Mouse (Mus musculus) kidney, adult 2 months (tissue): ENCODE data around the gene Erp44. TPM values are rescaled to one million over a fixed set of nuclear protein-coding genes. Genes with fewer than 3 reads are reported as not detected.

Experiments used
- DNase-seq: peaks from one replicate; pipeline ENCODE4 v3.0.0; 2021
- H3K27ac ChIP-seq: fragments of 200-500 bp; 2 replicates; pipeline ENCODE4 v1.5.1; 2012; ENCODE audit warnings: low read depth, low read length, control low read depth, inconsistent platforms; ENCODE audit not compliant: insufficient read depth
- H3K27me3 ChIP-seq: fragments of 200-500 bp; replicated peaks from 2 replicates; pipeline ENCODE4 v1.6.1; 2012; ENCODE audit warnings: mild to moderate bottlenecking, moderate library complexity, low read length, inconsistent platforms; ENCODE audit not compliant: control insufficient read depth, insufficient read depth
- H3K36me3 ChIP-seq: fragments of 200-500 bp; 2 replicates; pipeline ENCODE4 v1.6.1; 2012; ENCODE audit warnings: mild to moderate bottlenecking, moderate library complexity, low read length, inconsistent platforms; ENCODE audit not compliant: control insufficient read depth, insufficient read depth
- H3K4me1 ChIP-seq: fragments of 200-500 bp; 2 replicates; pipeline ENCODE4 v1.6.1; 2011; ENCODE audit warnings: low read length; ENCODE audit not compliant: control insufficient read depth, insufficient read depth
- H3K4me3 ChIP-seq: fragments of 200-500 bp; 2 replicates; pipeline ENCODE4 v1.5.1; 2011; ENCODE audit warnings: mild to moderate bottlenecking, low read depth, low read length, control low read depth; ENCODE audit not compliant: insufficient read depth
- CTCF ChIP-seq: fragments of 200-500 bp; conservative IDR thresholded peaks from 2 replicates; pipeline ENCODE4 v1.5.1; 2011; ENCODE audit warnings: low read depth, mild to moderate bottlenecking, control low read depth, low read length, moderate library complexity, mixed read lengths; ENCODE audit not compliant: insufficient read depth, insufficient read length
- POLR2A ChIP-seq: fragments of 200-500 bp; IDR thresholded peaks from one replicate; pipeline ENCODE4 v1.6.1; 2011; ENCODE audit warnings: low read depth, low read length, control low read depth
- WGBS: fragments of 180-500 bp; shearing (Covaris S2); methylation state at CpG from one replicate; pipeline ENCODE4 v1.1.7; 2018; 5-methylcytosine and 5-hydroxymethylcytosine counted together
- polyA plus RNA-seq: library from polyadenylated mRNA; depleted of rRNA; stranded (reverse); fragments of >200 nt; gene quantifications from 2 replicates; pipeline ENCODE4 v1.2.3, GENCODE M21; 2012

The Erp44 gene
- polyA plus RNA-seq, 1 experiment: 33.8 TPM

DNA sequence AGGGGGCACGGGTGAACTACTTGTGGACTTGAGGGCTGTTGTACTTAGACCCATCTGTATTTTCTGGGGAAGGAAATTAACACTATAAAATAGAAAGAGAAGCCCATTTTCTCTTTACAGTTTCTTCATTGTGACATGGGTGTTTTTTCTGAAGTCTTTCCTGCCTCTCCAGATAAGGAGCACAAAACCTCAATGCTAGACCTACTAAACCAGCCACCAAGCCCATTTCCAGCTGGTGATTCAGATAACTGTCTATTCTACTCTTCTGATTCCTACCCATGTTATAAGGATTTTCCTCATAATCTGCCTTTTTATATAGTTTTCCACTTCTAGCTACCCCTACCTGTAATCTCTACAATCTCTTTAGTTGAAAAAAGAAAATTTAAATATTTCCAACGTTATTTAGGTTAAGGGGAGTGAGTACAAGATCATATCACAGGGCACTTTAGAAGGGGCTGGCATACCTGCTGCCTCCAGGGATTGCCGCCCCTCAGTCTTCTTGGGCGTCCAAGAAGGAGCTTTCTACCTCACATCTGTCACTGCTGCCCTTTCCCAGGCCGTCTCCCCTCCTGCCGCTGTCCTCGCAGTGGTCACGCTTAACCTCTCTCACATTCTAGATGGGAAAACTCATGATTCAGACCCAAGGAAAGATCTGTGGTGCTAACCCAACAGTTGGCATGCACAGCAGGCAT lies 97.1 kb downstream of the Erp44 start:
- Histone ChIP-seq H3K27ac (no peak overlapping the region), H3K27me3 (no peaks in the 10 kb centered on the region), H3K4me3 (no peak overlapping the region), H3K4me1 (no peaks in the 10 kb centered on the region), H3K36me3 (no peaks in the 10 kb centered on the region; the same call in 1 of the 2 replicates)
- WGBS: 89% methylated on average over 8 of the region's 8 CpGs
- no peak for DNase-seq
- TF ChIP-seq CTCF (no peak), POLR2A (no peak)

GRCm38 (mm10) chr4:48181366-48181765 lies 98.0 kb downstream of the Erp44 start:
- H3K27me3 ChIP-seq: no peaks in the 10 kb centered on the region

DNA sequence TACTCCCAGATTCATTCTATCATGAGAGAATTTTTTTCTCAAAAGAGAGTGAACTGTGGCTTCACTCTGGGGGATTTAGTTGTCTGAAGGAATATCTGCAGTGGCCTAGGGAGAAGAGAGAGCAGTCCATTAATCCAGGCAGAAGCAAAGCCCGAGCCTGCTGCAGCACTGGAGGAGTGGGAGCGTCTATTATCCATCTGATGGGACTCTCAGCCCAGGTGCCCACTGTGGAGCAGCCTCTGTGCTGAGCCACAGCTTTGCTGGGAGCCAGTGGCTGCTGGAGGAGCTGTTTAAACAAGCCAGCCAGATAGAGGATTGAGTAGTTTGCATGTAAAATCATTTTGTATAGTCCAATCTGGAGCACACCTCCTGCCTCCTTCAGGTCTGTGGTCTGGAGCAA lies 98.4 kb downstream of the Erp44 start:
- Histone ChIP-seq H3K4me3 (no peak overlapping the region), H3K4me1 (no peaks in the 10 kb centered on the region), H3K27ac (no peak overlapping the region), H3K36me3 (no peaks in the 10 kb centered on the region; the same call in 1 of the 2 replicates), H3K27me3 (no peaks in the 10 kb centered on the region)
- no peak for DNase-seq
- 65% methylated on average over 2 of the region's 2 CpGs for WGBS
- TF ChIP-seq POLR2A (no peak), CTCF (no peak)

More at GRCm38 (mm10) chr4:48181366-48181765, 98.0 kb downstream of the Erp44 start:
- DNase-seq: no peak
- TF ChIP-seq CTCF: no peak
- no peak for TF ChIP-seq POLR2A
- no peak overlapping the region for H3K4me3 ChIP-seq
- no peak overlapping the region for H3K27ac ChIP-seq
- H3K36me3 ChIP-seq: no peaks in the 10 kb centered on the region; the same call in 1 of the 2 replicates
- H3K4me1 ChIP-seq: no peaks in the 10 kb centered on the region
- WGBS: 80% methylated on average over 6 of the region's 6 CpGs

DNA sequence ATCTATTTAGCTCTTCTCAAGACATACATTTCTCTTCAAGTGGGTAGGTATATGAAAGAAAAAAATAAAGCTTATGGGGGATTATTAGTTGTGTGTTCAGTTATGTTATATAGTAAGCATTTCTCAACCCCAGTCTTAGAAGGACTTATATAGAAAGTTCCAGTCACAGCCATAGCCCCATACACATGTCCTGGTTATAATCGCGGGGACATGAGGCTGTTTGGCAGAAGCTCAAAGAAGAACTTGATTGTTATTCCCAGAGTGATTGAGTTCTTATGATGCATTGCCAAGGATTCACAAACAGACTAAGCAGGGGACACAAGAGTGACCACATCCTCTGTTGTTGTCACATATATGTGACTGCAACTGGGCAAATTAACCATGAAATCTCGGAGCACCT lies 103.7 kb downstream of the Erp44 start:
- no peaks in the 10 kb centered on the region for H3K27me3 ChIP-seq
- no peak for DNase-seq
- TF ChIP-seq CTCF: no peak
- TF ChIP-seq POLR2A: no peak
- H3K36me3 ChIP-seq: no peaks in the 10 kb centered on the region
- no peaks in the 10 kb centered on the region for H3K4me1 ChIP-seq
- no peak overlapping the region for H3K27ac ChIP-seq
- 90% methylated on average over 3 of the region's 3 CpGs for WGBS
- no peak overlapping the region for H3K4me3 ChIP-seq

DNA sequence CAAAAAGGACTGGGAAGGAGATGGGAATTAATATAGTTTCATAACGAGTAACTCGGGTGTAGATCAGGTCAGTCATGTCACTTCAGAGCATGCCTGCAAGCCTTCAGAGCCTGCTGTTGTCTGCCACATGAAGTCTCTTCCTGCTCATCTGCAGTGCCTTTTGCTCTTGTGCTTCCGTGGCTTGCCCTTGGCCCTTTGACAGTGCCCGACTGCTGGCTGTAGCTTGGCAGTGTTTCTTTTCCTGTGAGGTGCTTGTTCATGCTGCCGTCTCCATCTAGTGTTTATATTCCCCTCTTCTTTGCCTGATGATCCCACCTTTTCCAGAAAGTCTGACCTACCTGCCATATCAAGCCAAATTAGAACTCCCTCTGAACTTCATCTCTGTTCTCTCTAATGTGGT lies 115.5 kb downstream of the Erp44 start:
- Histone ChIP-seq H3K4me3 (no peak overlapping the region), H3K36me3 (no peaks in the 10 kb centered on the region; the same call in 1 of the 2 replicates), H3K4me1 (no peaks in the 10 kb centered on the region), H3K27ac (no peak overlapping the region), H3K27me3 (no peaks in the 10 kb centered on the region)
- no peak for TF ChIP-seq POLR2A
- TF ChIP-seq CTCF: no peak
- DNase-seq: no peak
- WGBS: 78% methylated on average over 5 of the region's 5 CpGs

DNA sequence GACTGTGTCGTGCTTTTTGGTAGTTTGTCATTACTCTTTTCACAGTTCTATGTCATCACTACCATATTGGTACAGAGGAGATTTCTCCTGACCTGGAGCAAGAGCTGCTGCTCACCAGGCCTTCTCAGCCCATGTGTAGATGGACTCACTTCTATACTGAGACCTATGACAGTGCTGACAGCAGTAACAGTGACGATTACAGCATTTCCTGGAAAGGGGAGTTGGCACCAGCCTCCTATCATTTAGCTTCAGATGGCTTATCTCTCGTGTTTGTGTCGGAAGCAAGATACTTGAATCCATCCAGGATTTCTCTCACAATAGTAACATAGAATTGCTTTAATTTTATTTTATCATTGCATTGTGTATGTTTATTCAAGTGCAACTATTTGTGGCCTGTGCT lies 119.0 kb downstream of the Erp44 start:
- Histone ChIP-seq H3K36me3 (no peaks in the 10 kb centered on the region; the same call in 1 of the 2 replicates), H3K27me3 (no peaks in the 10 kb centered on the region), H3K27ac (no peak overlapping the region), H3K4me1 (no peaks in the 10 kb centered on the region), H3K4me3 (no peak overlapping the region)
- no peak for DNase-seq
- no peak for TF ChIP-seq CTCF
- WGBS: 78% methylated on average over 4 of the region's 4 CpGs

GRCm38 (mm10) chr4:48155864-48156263 lies 123.5 kb downstream of the Erp44 start:
- Histone ChIP-seq H3K4me1 (no peaks in the 10 kb centered on the region), H3K36me3 (no peaks in the 10 kb centered on the region), H3K4me3 (no peak overlapping the region), H3K27me3 (no peaks in the 10 kb centered on the region), H3K27ac (no peak overlapping the region)
- DNase-seq: no peak
- 76% methylated on average over 1 of the region's 1 CpGs for WGBS
- no peak for TF ChIP-seq POLR2A
- no peak for TF ChIP-seq CTCF
